Mouse (Mus musculus) bone marrow macrophage, adult 2 months (primary cell): ENCODE data around the gene Usp17ld. TPM values are rescaled to one million over a fixed set of nuclear protein-coding genes. Genes with fewer than 3 reads are reported as not detected.
"Not testable (repeated sequence)": the region's sequence is repeated elsewhere in the genome, so short reads cannot be mapped to it uniquely, and the experiment has no call there.

ENCODE experiments used
- H3K27ac ChIP-seq: 2 replicates; pipeline ENCODE4 v1.5.1; 2012; ENCODE audit warnings: low read depth, low read length; ENCODE audit not compliant: insufficient read depth
- H3K4me1 ChIP-seq: 2 replicates; pipeline ENCODE4 v1.6.1; 2012; ENCODE audit warnings: low read length; ENCODE audit not compliant: control insufficient read depth, insufficient read depth
- H3K4me3 ChIP-seq: 2 replicates; pipeline ENCODE4 v1.5.1; 2012; ENCODE audit warnings: mild to moderate bottlenecking, low read length, moderate library complexity; ENCODE audit not compliant: insufficient read depth
- CTCF ChIP-seq: IDR thresholded peaks from 2 replicates; pipeline ENCODE4 v1.5.1; 2012; ENCODE audit warnings: low read depth, mild to moderate bottlenecking, low read length, moderate library complexity
- POLR2A ChIP-seq: IDR thresholded peaks from 2 replicates; pipeline ENCODE4 v1.6.1; 2012; ENCODE audit warnings: mild to moderate bottlenecking, low read depth, low read length, borderline replicate concordance
- polyA plus RNA-seq: library from polyadenylated mRNA; stranded (reverse); fragments of >200 nt; gene quantifications from 2 replicates; pipeline ENCODE4 v1.2.4, GENCODE M21; 2012; ENCODE audit not compliant: missing spikeins, insufficient read depth, insufficient read length

Usp17ld gene
- not detected in 2 replicates for polyA plus RNA-seq

- not testable (repeated sequence) for H3K4me1 ChIP-seq, H3K4me3 ChIP-seq, H3K27ac ChIP-seq
These were observed at the start of gene Usp17ld for GRCm38 (mm10) chr7:103252405-103252804. Gene Usp17ld, minus strand, starts transcription at chr7:103252505.

DNA sequence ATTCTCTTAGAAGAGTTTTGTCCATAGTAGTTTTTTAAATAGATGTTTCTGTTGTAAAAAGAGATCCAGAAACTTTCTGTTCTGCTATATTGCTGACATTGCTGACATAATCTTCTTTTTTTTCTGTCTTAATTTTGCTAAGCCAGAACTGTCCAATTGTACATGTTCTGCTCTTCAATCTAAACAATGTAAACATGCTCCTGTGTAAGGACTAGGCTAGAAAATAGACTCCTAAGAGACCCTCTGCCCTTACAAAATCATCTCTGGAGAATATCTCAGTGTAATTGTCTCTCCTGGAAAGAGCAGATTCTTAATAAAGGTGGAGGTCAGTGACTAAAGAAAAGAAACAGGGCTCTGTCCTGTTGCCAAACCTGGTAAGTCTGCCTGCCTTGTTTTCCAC, 35.6 kb downstream of the Usp17ld start, which contains the start of gene Olfr594:
Olfr594 (plus strand) TSS at position 301 of the 400 bp plus-strand sequence.
- no peak within 1 kb of the TSS for H3K27ac ChIP-seq
- no peak within 1 kb of the TSS for H3K4me3 ChIP-seq
- H3K4me1 ChIP-seq, result no peaks in the 10 kb centered on the region
- TF ChIP-seq POLR2A, result no peak
- TF ChIP-seq CTCF, result no peak

GRCm38 (mm10) chr7:103212050-103212449, 40.3 kb downstream of the Usp17ld start:
- not testable (repeated sequence) for H3K4me1 ChIP-seq, H3K27ac ChIP-seq, H3K4me3 ChIP-seq

DNA sequence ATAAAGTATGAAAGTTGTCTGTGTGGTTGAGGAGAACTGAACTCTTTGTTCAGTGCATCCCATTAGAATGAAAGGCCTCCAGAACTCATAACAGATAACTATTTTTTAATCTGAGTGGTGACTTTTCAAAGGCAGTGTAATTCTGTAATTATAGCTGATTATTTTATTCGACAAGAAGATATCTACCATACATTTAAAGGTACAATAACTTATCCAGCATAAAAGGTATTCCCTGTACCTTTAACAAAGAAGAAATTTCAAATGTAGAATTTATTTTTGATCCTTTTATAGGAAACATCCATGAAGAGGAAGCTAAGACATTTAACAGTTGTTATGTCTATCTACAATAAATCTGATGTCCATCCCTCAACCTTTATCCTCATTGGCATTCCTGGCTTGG, 40.7 kb downstream of the Usp17ld start, which contains the start of gene Olfr593:
Olfr593 (plus strand) TSS at position 301 of the 400 bp plus-strand sequence.
- TF ChIP-seq POLR2A (no peak), CTCF (no peak)
- H3K4me3 ChIP-seq, result no peak within 1 kb of the TSS
- H3K27ac ChIP-seq, result no peak within 1 kb of the TSS
- H3K4me1 ChIP-seq, result no peaks in the 10 kb centered on the region

Other genes starting within 250 kb of the Usp17ld start
- gene Olfr582, start 214.5 kb downstream of the Usp17ld start, polyA plus RNA-seq, result not detected in 2 replicates
- not detected in 2 replicates for gene Olfr583, start 201.2 kb downstream of the Usp17ld start, polyA plus RNA-seq
- gene Olfr584, start 170.6 kb downstream of the Usp17ld start, polyA plus RNA-seq, result not detected in 2 replicates
- gene Olfr585, start 154.8 kb downstream of the Usp17ld start, polyA plus RNA-seq, result not detected in 2 replicates
- gene Olfr586, start 126.9 kb downstream of the Usp17ld start, polyA plus RNA-seq, result not detected in 2 replicates
- not detected in 2 replicates for gene Olfr588-ps1, start 111.6 kb downstream of the Usp17ld start, polyA plus RNA-seq
- gene Olfr589, start 96.1 kb downstream of the Usp17ld start, polyA plus RNA-seq, result not detected in 2 replicates
- not detected in 2 replicates for gene Olfr591, start 74.2 kb downstream of the Usp17ld start, polyA plus RNA-seq
- not detected in 2 replicates for gene Olfr592, start 67.7 kb downstream of the Usp17ld start, polyA plus RNA-seq
- not detected in 2 replicates for gene Olfr593, start 40.6 kb downstream of the Usp17ld start, polyA plus RNA-seq
- not detected in 2 replicates for gene Olfr594, start 35.5 kb downstream of the Usp17ld start, polyA plus RNA-seq
- gene Olfr596, start 53.1 kb upstream of the Usp17ld start, polyA plus RNA-seq, result not detected in 2 replicates
- gene Olfr597, start 63.8 kb upstream of the Usp17ld start, polyA plus RNA-seq, result 0.29 TPM in 1 of 2 replicates, not detected in the other
- not detected in 2 replicates for gene Olfr598, start 71.1 kb upstream of the Usp17ld start, polyA plus RNA-seq
- not detected in 2 replicates for gene Olfr599, start 83.4 kb upstream of the Usp17ld start, polyA plus RNA-seq
- gene Olfr600, start 97.2 kb upstream of the Usp17ld start, polyA plus RNA-seq, result not detected in 2 replicates
- gene Olfr601, start 110.2 kb upstream of the Usp17ld start, polyA plus RNA-seq, result not detected in 2 replicates
- not detected in 2 replicates for gene Olfr603, start 133.7 kb upstream of the Usp17ld start, polyA plus RNA-seq
- gene Usp17lc, start 162.6 kb upstream of the Usp17ld start, polyA plus RNA-seq, result not detected in 2 replicates
- gene Olfr605, start 192.9 kb upstream of the Usp17ld start, polyA plus RNA-seq, result not detected in 2 replicates
- gene Olfr606, start 196.5 kb upstream of the Usp17ld start, polyA plus RNA-seq, result not detected in 2 replicates
- gene Olfr607, start 211.6 kb upstream of the Usp17ld start, polyA plus RNA-seq, result not detected in 2 replicates
- gene Olfr608, start 217.4 kb upstream of the Usp17ld start, polyA plus RNA-seq, result not detected in 2 replicates
- not detected in 2 replicates for gene Olfr609, start 245.6 kb upstream of the Usp17ld start, polyA plus RNA-seq